Mouse (Mus musculus) embryonic facial prominence, embryonic 12.5 days (tissue): ENCODE results near the gene Mre11a. TPM values are rescaled to one million over a fixed set of nuclear protein-coding genes. Genes with fewer than 3 reads are reported as not detected.

ENCODE experiments used
- ATAC-seq: fragments of 200-750 bp; cut with Nextera tagmentation; 2 replicates; pipeline ENCODE4 v1.8.0; 2017; ENCODE audit not compliant: insufficient number of reproducible peaks, insufficient read depth, low FRiP score, low TSS enrichment
- H3K27ac ChIP-seq: fragments of 300-500 bp; sonication (generic); 2 replicates; pipeline ENCODE4 v1.5.1; 2016; ENCODE audit warnings: mild to moderate bottlenecking
- H3K27me3 ChIP-seq: fragments of 300-500 bp; sonication (generic); 2 replicates; pipeline ENCODE4 v1.6.1; 2016; ENCODE audit warnings: mild to moderate bottlenecking, moderate library complexity
- H3K36me3 ChIP-seq: fragments of 300-500 bp; sonication (generic); 2 replicates; pipeline ENCODE4 v1.6.1; 2016; ENCODE audit warnings: mild to moderate bottlenecking
- H3K4me1 ChIP-seq: fragments of 300-500 bp; sonication (generic); 2 replicates; pipeline ENCODE4 v1.6.1; 2016
- H3K4me2 ChIP-seq: fragments of 300-500 bp; sonication (generic); replicated peaks from 2 replicates; pipeline ENCODE4 v1.6.1; 2016; ENCODE audit warnings: mild to moderate bottlenecking, moderate library complexity
- H3K4me3 ChIP-seq: fragments of 300-500 bp; sonication (generic); 2 replicates; pipeline ENCODE4 v1.5.1; 2016; ENCODE audit warnings: mild to moderate bottlenecking
- H3K9ac ChIP-seq: fragments of 300-500 bp; sonication (generic); 2 replicates; pipeline ENCODE4 v1.6.1; 2016; ENCODE audit warnings: mild to moderate bottlenecking, moderate library complexity
- H3K9me3 ChIP-seq: fragments of 300-500 bp; sonication (generic); 2 replicates; pipeline ENCODE4 v1.6.1; 2016; ENCODE audit warnings: mild to moderate bottlenecking, moderate library complexity
- WGBS: fragments of 180-500 bp; shearing (Covaris S2); methylation state at CpG from one replicate; pipeline ENCODE4 v1.1.7; 2016; 5-methylcytosine and 5-hydroxymethylcytosine counted together
- polyA plus RNA-seq: library from polyadenylated mRNA; unstranded; fragments of >200 nt; fragmentation: Nextera tagmentation; extraction: Ambion mirVana; gene quantifications from 2 replicates; pipeline ENCODE4 v1.2.1, GENCODE M21; 2016

Mre11a gene
- polyA plus RNA-seq = 33.4 and 33.8 TPM in 2 replicates

GRCm38 (mm10) chr9:14784039-14785002 is at the start of gene Mre11a, which contains the start of gene Ankrd49:
Gene Mre11a (plus strand): TSS chr9:14784654.
Gene Ankrd49 (minus strand): TSS chr9:14784856.
- Histone ChIP-seq H3K9ac (peak within 1 kb of the TSS; percentile 78), H3K4me2 (peak within 1 kb of the TSS; percentile 74), H3K27ac (peak within 1 kb of the TSS; percentile 96), H3K36me3 (peaks cover 37% of the 10 kb centered on the region), H3K4me3 (peak within 1 kb of the TSS; percentile 75), H3K4me1 (peaks cover 5% of the 10 kb centered on the region; the same call in 1 of the 2 replicates), H3K27me3 (no peaks in the 10 kb centered on the region), H3K9me3 (no peaks in the 10 kb centered on the region)
- WGBS = 1% methylated on average over 62 of the region's 62 CpGs
- ATAC-seq = peak; percentile 98

GRCm38 (mm10) chr9:14739498-14740150 is 44.8 kb upstream of the Mre11a start:
- Histone ChIP-seq H3K4me1 (no peaks in the 10 kb centered on the region), H3K9me3 (no peaks in the 10 kb centered on the region), H3K27me3 (no peaks in the 10 kb centered on the region), H3K9ac (no peak overlapping the region), H3K4me3 (no peak overlapping the region), H3K36me3 (no peaks in the 10 kb centered on the region), H3K4me2 (no peak overlapping the region), H3K27ac (no peak overlapping the region)
- WGBS = 83% methylated on average over 4 of the region's 4 CpGs
- no peak for ATAC-seq

- no peak for ATAC-seq
- H3K4me2 ChIP-seq = no peak within 1 kb of the TSS
- WGBS = 84% methylated on average over 19 of the region's 19 CpGs
- H3K4me3 ChIP-seq = no peak within 1 kb of the TSS
- no peaks in the 10 kb centered on the region for H3K27me3 ChIP-seq
- no peak within 1 kb of the TSS for H3K9ac ChIP-seq
- no peaks in the 10 kb centered on the region for H3K4me1 ChIP-seq
- H3K9me3 ChIP-seq = no peaks in the 10 kb centered on the region
- no peaks in the 10 kb centered on the region for H3K36me3 ChIP-seq
- H3K27ac ChIP-seq = no peak within 1 kb of the TSS
These were observed 44.1 kb upstream of the Mre11a start, which contains the start of gene Piwil4 for GRCm38 (mm10) chr9:14740151-14740924. Gene Piwil4 (minus strand): TSS chr9:14740733.

GRCm38 (mm10) chr9:14750901-14751502 is 33.5 kb upstream of the Mre11a start:
- no peaks in the 10 kb centered on the region for H3K9me3 ChIP-seq
- 59% methylated on average over 42 of the region's 42 CpGs for WGBS
- no peaks in the 10 kb centered on the region for H3K36me3 ChIP-seq
- peak overlapping the region; percentile 81 for H3K4me2 ChIP-seq
- peak overlapping the region; percentile 47 for H3K9ac ChIP-seq
- no peak overlapping the region for H3K27ac ChIP-seq
- H3K4me1 ChIP-seq = peaks cover 8% of the 10 kb centered on the region; the same call in 1 of the 2 replicates
- peak overlapping the region; percentile 53 for H3K4me3 ChIP-seq
- peak; percentile 32; the same call in 1 of the 2 replicates for ATAC-seq
- peaks cover 9% of the 10 kb centered on the region for H3K27me3 ChIP-seq

- Histone ChIP-seq H3K4me1 (peaks cover 8% of the 10 kb centered on the region; the same call in 1 of the 2 replicates), H3K4me3 (peak overlapping the region; percentile 53), H3K36me3 (no peaks in the 10 kb centered on the region), H3K27ac (no peak overlapping the region), H3K4me2 (peak overlapping the region; percentile 81), H3K9ac (peak overlapping the region; percentile 47), H3K9me3 (no peaks in the 10 kb centered on the region), H3K27me3 (peaks cover 9% of the 10 kb centered on the region)
- 2% methylated on average over 50 of the region's 50 CpGs for WGBS
- peak; percentile 81 for ATAC-seq
These were observed 32.9 kb upstream of the Mre11a start for GRCm38 (mm10) chr9:14751503-14752000.

- Histone ChIP-seq H3K4me3 (peak within 1 kb of the TSS; percentile 53), H3K27ac (no peak within 1 kb of the TSS), H3K9ac (peak within 1 kb of the TSS; percentile 47), H3K27me3 (peaks cover 9% of the 10 kb centered on the region), H3K9me3 (no peaks in the 10 kb centered on the region), H3K4me2 (peak within 1 kb of the TSS; percentile 81), H3K36me3 (no peaks in the 10 kb centered on the region), H3K4me1 (peaks cover 5% of the 10 kb centered on the region; the same call in 1 of the 2 replicates)
- under 1% methylated on average over 27 of the region's 28 CpGs for WGBS
- peak; percentile 77 for ATAC-seq
These were observed 32.4 kb upstream of the Mre11a start, which contains the start of gene Fut4 for GRCm38 (mm10) chr9:14752001-14752522. Gene Fut4 (minus strand): TSS chr9:14752393.

- Histone ChIP-seq H3K4me3 (no peak overlapping the region), H3K4me2 (no peak overlapping the region), H3K9ac (no peak overlapping the region), H3K9me3 (no peaks in the 10 kb centered on the region), H3K27ac (no peak overlapping the region), H3K36me3 (no peaks in the 10 kb centered on the region), H3K27me3 (peaks cover 9% of the 10 kb centered on the region), H3K4me1 (peaks cover 4% of the 10 kb centered on the region; the same call in 1 of the 2 replicates)
- ATAC-seq = no peak
These were observed 30.5 kb upstream of the Mre11a start for GRCm38 (mm10) chr9:14753947-14754346.

GRCm38 (mm10) chr9:14754469-14754868 is 30.0 kb upstream of the Mre11a start:
- no peak overlapping the region for H3K27ac ChIP-seq
- no peak overlapping the region for H3K4me2 ChIP-seq
- H3K9ac ChIP-seq = no peak overlapping the region
- no peak for ATAC-seq
- peaks cover 4% of the 10 kb centered on the region; the same call in 1 of the 2 replicates for H3K4me1 ChIP-seq
- H3K4me3 ChIP-seq = no peak overlapping the region
- no peaks in the 10 kb centered on the region for H3K36me3 ChIP-seq
- WGBS = 81% methylated on average over 3 of the region's 3 CpGs
- H3K9me3 ChIP-seq = no peaks in the 10 kb centered on the region
- peaks cover 9% of the 10 kb centered on the region for H3K27me3 ChIP-seq

GRCm38 (mm10) chr9:14758590-14758989 is 25.9 kb upstream of the Mre11a start:
- Histone ChIP-seq H3K4me2 (no peak overlapping the region), H3K36me3 (no peaks in the 10 kb centered on the region), H3K9me3 (no peaks in the 10 kb centered on the region), H3K4me1 (no peaks in the 10 kb centered on the region), H3K27ac (no peak overlapping the region), H3K4me3 (no peak overlapping the region), H3K9ac (no peak overlapping the region), H3K27me3 (no peaks in the 10 kb centered on the region)
- no peak for ATAC-seq
- 73% methylated on average over 7 of the region's 7 CpGs for WGBS

GRCm38 (mm10) chr9:14759261-14759660 is 25.2 kb upstream of the Mre11a start:
- H3K27me3 ChIP-seq = no peaks in the 10 kb centered on the region
- H3K36me3 ChIP-seq = no peaks in the 10 kb centered on the region
- H3K9me3 ChIP-seq = no peaks in the 10 kb centered on the region
- no peak overlapping the region for H3K4me2 ChIP-seq
- H3K27ac ChIP-seq = no peak overlapping the region
- no peak for ATAC-seq
- no peaks in the 10 kb centered on the region for H3K4me1 ChIP-seq
- no peak overlapping the region for H3K4me3 ChIP-seq
- no peak overlapping the region for H3K9ac ChIP-seq
